Mouse (Mus musculus) brain, embryonic 14.5 days (tissue): ENCODE data around the gene Psmd14.

Experiments
- CTCF ChIP-seq: fragments of 200-500 bp; IDR thresholded peaks from 2 replicates; pipeline ENCODE4 v1.5.1; 2012; ENCODE audit warnings: inconsistent platforms, mild to moderate bottlenecking, moderate library complexity, borderline replicate concordance; ENCODE audit not compliant: insufficient read depth, insufficient read length; ENCODE audit errors: extremely low read depth
- POLR2A ChIP-seq: fragments of 200-500 bp; IDR thresholded peaks from 2 replicates; pipeline ENCODE4 v1.6.1; 2012; ENCODE audit warnings: mild to moderate bottlenecking, inconsistent platforms, borderline replicate concordance; ENCODE audit not compliant: poor library complexity, insufficient read depth, insufficient read length, severe bottlenecking; ENCODE audit errors: extremely low read depth

- no peak for TF ChIP-seq POLR2A
- TF ChIP-seq CTCF: no peak
Observed at GRCm38 (mm10) chr2:61802656-61803251, 91.3 kb downstream of the Psmd14 start, which contains the start of gene Tbr1.
